Mouse (Mus musculus) monocyte, adult 5-6 weeks (primary cell): ENCODE measurements around the gene 2210011C24Rik. TPM values are rescaled to one million over a fixed set of nuclear protein-coding genes. Genes with fewer than 3 reads are reported as not detected.
A peak's percentile ranks its signal among the peaks of the same experiment; 100 is the strongest.
"Not testable (repeated sequence)": the region's sequence is repeated elsewhere in the genome, so short reads cannot be mapped to it uniquely, and the experiment has no call there.

Experiments used
- ATAC-seq: fragments of 153-309, 156-312 bp; replicated peaks from 2 replicates; pipeline ENCODE4 v1.8.0; 2017; ENCODE audit warnings: mild to moderate bottlenecking; ENCODE audit not compliant: low TSS enrichment, insufficient number of reproducible peaks, severe bottlenecking, poor library complexity, low FRiP score
- total RNA-seq: library from RNA; stranded (forward); fragments of 200-1000, 200-491, 200-594 nt; gene quantifications from 3 replicates; pipeline ENCODE4 v1.2.3, GENCODE M21; 2017

The 2210011C24Rik gene
- total RNA-seq, 1 experiment from 2014 or later = not detected

DNA sequence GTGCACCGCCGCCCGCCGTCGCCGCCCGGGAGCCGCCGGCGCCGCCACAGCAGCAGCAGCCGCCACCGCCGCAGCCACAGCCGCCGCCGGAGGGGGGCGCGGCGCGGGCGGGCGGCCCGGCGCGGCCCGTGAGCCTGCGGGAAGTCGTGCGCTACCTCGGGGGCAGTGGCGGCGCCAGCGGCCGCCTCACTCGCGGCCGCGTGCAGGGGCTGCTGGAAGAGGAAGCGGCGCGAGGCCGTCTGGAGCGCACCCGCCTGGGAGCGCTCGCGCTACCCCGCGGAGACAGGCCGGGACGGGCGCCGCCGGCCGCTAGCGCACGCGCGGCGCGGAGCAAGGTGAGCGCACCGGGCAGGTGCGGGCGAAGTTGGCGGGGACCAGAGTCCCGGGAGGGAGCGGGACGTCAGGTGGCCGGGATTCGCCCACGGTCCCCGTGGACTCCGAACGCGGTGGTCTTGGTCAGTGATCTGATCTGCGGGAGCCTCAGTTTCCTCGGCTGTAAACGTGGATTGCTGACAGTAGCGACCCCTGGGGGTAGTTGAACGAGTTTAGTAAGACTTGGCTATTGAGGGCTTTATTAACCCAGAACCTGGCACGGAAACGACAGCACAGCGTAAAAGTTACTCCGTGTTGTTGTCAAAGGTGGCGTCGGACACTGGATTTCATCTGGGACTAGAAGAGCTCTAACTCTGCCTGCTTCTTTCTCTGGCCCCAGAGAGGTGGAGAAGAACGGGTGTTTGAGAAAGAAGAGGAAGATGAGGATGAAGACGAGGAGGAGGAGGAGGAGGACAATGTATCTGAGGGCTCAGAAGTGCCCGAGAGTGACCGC lies 13.5 kb downstream of the 2210011C24Rik start:
- 0 out of 2 replicates have a peak, but pooled peaks have one; percentile 7 for ATAC-seq

GRCm38 (mm10) chr8:83997511-83998141 lies 14.3 kb downstream of the 2210011C24Rik start, which contains the start of gene Samd1:
Samd1 (plus strand) TSS chr8:83997672.
- no peak for ATAC-seq

DNA sequence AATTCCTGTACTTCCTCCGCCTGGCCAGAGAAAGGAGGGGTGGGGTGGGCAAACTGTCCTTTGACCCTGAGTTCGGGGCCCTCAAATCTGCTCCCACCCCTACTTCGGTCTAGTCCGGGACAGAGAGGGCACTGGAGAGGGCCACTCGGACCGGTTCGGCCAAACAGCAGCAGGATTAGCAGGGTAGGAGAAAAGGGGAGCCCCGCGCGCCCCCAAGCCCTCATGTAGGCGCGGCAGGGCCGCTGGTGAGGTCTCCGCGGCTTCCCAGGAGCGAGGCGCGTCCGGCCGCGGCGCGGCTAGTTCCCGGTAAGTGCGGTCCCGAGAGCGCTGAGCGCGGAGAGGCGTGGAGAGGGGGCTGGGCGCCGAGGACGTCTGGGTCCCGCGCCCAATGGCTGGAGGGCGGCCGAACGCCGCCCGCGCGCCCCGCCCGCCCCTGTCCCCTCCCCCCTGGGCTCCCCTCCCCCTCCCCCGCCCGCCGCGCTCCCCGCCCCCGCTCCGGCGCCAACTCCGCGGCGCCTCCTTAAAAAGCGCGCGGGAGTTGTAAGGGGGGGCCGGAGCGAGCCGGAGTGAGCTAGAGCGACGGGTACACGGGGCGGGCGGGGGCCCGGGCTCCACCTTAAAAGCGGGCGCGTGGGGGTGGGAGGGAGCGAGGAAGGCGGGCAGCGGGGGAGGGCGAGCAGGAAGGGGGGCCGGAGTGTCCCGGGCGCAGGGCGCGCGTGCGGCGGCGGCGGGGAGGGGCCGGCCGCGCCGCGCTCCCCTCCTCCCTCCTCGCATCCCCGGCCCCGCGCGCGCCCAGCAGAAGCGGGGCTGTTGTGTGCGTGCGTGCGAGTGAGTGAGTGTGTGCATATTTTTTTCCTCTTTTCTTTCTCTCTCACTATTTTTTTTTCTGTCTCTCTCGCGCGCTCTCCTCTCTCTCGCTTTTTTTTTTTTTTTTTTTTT lies 15.1 kb downstream of the 2210011C24Rik start:
- ATAC-seq = 0 out of 2 replicates have a peak, but pooled peaks have one; percentile 24

GRCm38 (mm10) chr8:83995973-83996372 lies 16.0 kb downstream of the 2210011C24Rik start:
- no peak for ATAC-seq

GRCm38 (mm10) chr8:83994030-83994429 lies 17.9 kb downstream of the 2210011C24Rik start:
- no peak for ATAC-seq

DNA sequence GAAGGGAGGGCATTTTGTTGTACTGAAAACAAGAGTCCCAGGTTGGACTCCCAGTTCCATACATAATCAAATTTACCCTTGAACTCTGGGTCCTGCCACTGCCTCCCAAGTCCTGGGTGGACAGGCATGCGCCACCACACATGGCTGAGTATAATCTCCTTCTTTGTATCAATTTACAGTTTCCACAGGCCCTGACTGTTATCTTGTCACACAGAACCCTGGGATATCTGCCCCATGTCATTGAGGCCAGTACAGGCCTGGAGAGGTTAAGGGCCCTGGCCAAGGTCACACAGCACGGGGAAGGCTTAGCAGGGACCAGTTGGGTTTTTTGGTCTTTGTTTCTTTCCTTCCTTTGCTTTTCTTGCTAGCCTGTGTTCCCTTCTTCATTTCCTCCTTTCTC lies 19.5 kb downstream of the 2210011C24Rik start:
- no peak for ATAC-seq

GRCm38 (mm10) chr8:83990170-83990569 lies 21.8 kb downstream of the 2210011C24Rik start:
- ATAC-seq = no peak

DNA sequence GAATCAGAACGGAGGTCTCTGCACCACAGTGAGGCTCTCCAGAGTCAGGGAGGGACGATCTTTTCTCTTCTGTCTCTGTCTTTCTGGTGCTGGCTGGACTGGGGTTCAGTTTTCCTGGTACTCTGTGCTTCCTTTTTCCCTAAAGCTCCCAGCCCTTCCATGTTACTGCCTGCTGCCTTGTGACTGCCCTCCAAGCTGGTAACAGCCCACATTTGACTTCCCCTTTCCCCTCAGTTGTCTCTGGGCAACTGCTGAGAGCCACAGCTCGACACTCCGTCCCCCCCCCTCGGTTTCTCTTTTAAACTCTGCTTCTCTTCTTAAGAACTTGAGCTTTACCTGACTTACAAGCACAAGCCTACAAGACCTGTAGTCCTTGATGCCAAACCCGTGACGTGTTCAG lies 22.7 kb downstream of the 2210011C24Rik start:
- peak; percentile 48; the same call in 1 of the 2 replicates for ATAC-seq

- ATAC-seq = not testable (repeated sequence)
Observed at GRCm38 (mm10) chr8:83983222-83983621, 28.7 kb downstream of the 2210011C24Rik start.

DNA sequence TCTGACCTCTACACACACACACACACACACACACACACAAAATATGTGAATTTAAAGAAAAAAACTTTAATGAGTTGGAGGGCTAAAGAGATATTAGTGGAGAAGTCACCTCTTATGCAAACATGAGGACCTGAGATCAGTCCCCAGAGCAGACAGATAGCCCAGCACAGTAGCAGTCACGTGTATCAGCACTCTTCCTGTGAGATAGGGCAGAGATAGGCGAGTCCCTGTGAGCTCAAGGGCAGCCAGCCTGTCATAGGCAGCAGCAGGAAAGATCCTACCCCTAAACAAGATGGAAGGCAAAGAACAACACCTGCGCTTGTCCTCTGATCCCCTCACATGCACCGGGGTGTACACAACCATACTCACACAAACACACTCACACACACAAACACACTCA lies 29.5 kb downstream of the 2210011C24Rik start:
- ATAC-seq = no peak

GRCm38 (mm10) chr8:83981533-83981932 lies 30.4 kb downstream of the 2210011C24Rik start:
- ATAC-seq = no peak

GRCm38 (mm10) chr8:83980845-83981244 lies 31.1 kb downstream of the 2210011C24Rik start:
- no peak for ATAC-seq

DNA sequence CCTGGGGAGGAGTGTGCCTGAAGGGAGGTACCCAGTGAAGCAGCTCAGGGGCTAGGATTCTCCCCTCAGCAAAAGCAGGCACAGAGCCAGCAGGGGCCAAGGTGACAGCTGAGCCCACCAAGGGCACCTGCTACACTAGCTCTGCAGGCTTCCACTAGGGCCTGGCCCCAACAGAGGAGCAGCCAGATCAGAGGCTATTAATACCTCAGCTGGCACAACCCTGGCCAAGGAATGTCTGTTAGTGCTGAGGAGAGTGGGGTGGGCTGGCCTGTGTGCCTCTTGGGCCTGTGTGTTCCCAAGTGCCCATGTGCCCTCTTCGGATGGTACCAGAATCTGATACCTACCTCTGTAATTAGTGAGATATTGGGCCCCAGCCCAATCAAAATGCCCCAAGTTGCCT lies 31.7 kb downstream of the 2210011C24Rik start:
- ATAC-seq = no peak

- no peak for ATAC-seq
Observed at GRCm38 (mm10) chr8:83978200-83978599, 33.8 kb downstream of the 2210011C24Rik start.

GRCm38 (mm10) chr8:83977646-83978045 lies 34.3 kb downstream of the 2210011C24Rik start:
- no peak for ATAC-seq

GRCm38 (mm10) chr8:83976779-83977350 lies 35.1 kb downstream of the 2210011C24Rik start:
- ATAC-seq = no peak

- no peak for ATAC-seq
Observed at GRCm38 (mm10) chr8:83976101-83976630, 35.8 kb downstream of the 2210011C24Rik start.

DNA sequence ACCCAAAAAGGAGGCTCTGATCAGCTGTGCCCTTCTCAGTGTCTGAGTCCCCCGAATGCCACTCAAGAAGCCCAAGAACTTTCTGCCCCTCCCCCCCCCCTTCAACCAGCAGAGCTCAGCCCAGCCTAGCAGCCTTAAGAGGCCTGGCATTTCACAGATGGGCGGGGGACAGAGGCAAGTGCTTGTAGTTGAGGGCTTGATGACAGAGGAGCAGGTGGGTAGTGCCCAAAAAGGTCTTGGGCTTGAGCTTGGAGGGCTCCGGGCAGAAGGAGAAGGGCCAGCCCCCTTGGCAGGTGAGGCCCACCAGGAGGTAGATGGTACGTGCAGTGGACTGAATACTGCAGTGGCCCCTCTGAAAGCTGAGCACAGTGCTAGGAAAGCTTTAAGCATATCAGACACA lies 37.5 kb downstream of the 2210011C24Rik start:
- ATAC-seq = no peak
